Mouse (Mus musculus) sigmoid colon, adult 10 weeks (tissue): Measurements from ENCODE around the gene Ttc37. TPM values are rescaled to one million over a fixed set of nuclear protein-coding genes. Genes with fewer than 3 reads are reported as not detected.

Experiments
- polyA plus RNA-seq: library from polyadenylated mRNA; stranded (reverse); fragments of 350-450 nt; fragmentation: Illumina TruSeq; extraction: RNeasy Lipid Tissue Mini Kit (QIAGEN cat#74804); gene quantifications from one replicate; pipeline ENCODE4 v1.2.3, GENCODE M21; 2014; ENCODE audit warnings: low read depth, low replicate concordance

Ttc37 gene
- polyA plus RNA-seq = 29.2 TPM

GRCm38 (mm10) chr13:76098493-76099303, at the start of gene Ttc37, which contains the start of gene Arsk:
TSS of gene Ttc37 (plus strand) at chr13:76098734.
TSS of gene Arsk (minus strand) at chr13:76098660.

GRCm38 (mm10) chr13:76056896-76057266, 41.7 kb upstream of the Ttc37 start, which contains the start of gene Gpr150:
TSS of gene Gpr150 (minus strand) at chr13:76056996.

Other genes with a start within 250 kb of the Ttc37 start
- gene Rhobtb3, start 154.8 kb upstream of the Ttc37 start, polyA plus RNA-seq = 17.2 TPM
- gene Spata9, start 131.6 kb upstream of the Ttc37 start, polyA plus RNA-seq = not detected
- gene Rfesd, start 80.0 kb upstream of the Ttc37 start, polyA plus RNA-seq = 105 TPM
- gene Gpr150, start 41.7 kb upstream of the Ttc37 start, polyA plus RNA-seq = not detected
- gene Arsk, start 74 bp upstream of the Ttc37 start, polyA plus RNA-seq = 36.1 TPM
- gene Fam81b, start 206.3 kb downstream of the Ttc37 start, polyA plus RNA-seq = not detected